Mouse (Mus musculus): ENCODE results near the gene Spaca7.
"Not testable (repeated sequence)": the region's sequence is repeated elsewhere in the genome, so short reads cannot be mapped to it uniquely, and the experiment has no call there.

The Spaca7 gene

GRCm38 (mm10) chr8:12572814-12573534 is at the start of gene Spaca7:
Gene Spaca7 (plus strand): TSS chr8:12573029.
- DNase-seq (ENCODE audit: low spot score) = no peak

DNA sequence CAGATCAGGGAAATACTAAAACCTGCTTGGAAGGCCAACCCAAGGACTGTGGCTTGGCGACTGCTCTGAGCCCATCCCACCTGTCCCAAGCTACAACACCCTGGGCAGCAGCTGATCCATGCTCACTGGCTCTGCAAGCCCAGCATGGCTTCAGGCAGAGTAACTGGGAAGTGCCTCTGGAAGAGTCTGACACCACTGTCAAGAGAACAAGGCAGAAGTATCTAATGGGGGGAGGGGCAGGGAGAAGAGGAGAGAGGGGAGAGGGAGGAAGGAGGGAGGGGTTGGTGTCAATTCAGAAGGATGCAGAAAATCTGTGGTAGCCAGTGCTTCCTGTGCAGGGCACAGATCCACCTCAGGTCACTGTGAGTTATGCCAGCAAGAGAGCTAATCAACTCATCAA is 48.5 kb upstream of the Spaca7 start:
- no peak for DNase-seq (ENCODE audit: low spot score)

DNA sequence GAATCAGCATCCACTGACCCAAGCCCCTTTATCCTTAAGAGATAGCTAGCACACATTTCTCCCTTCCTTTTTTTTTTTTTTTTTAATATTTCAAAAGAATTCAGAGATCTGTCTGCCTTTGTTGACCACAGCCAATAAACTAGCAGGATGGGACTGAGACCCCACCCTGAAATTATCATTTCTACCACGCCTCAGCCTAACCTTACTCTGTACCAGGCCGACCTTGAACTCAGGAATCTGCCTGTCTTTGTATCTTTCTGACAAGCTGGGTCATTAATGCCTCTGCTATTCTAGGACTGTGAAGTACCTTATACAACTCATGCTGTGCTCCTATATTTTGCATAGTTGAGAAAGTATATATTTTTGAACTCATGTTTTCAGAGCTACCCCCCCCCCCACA is 44.2 kb upstream of the Spaca7 start:
- no peak for DNase-seq (ENCODE audit: low spot score)

DNA sequence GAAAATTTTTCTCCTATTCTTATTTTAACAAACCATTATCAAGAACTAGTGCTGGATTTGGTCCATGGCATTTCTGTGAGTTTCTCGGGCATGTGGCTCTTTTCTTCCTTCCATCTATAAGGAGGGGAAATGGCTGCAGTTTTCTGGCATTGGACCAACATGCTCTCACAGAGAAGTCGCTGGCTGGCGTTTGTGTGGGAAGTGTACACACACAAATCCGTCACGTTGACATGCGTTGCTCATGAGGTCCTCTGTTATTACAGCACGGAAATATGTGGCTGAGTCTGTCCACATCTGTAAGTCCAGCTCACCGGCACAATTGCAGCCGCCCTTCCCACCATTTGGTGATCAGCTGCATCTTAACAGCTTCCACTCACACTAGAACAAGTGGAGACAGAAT is 37.2 kb upstream of the Spaca7 start:
- no peak for DNase-seq (ENCODE audit: low spot score)

GRCm38 (mm10) chr8:12536306-12536705 is 36.5 kb upstream of the Spaca7 start:
- DNase-seq (ENCODE audit: low spot score) = no peak

GRCm38 (mm10) chr8:12545236-12545635 is 27.6 kb upstream of the Spaca7 start:
- DNase-seq (ENCODE audit: low spot score) = no peak

DNA sequence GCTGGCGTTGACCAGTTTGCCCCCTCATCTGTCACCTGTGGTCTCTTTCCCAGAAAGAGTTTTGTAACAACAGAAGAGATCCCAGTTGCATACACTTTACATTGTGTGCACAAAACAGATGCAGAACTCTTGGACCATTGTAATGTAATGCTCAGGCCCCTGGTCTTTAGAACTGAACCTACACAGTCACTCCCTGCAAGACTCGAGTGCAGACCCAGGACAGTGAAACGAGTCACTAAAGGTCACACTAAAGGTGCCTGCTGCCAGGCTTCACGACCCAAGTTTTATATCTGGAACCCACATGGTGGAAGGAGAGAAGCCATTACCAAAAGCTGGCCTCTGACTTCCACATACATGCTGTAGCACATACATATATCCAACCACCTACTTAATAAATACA is 27.2 kb upstream of the Spaca7 start:
- no peak for DNase-seq (ENCODE audit: low spot score)

DNA sequence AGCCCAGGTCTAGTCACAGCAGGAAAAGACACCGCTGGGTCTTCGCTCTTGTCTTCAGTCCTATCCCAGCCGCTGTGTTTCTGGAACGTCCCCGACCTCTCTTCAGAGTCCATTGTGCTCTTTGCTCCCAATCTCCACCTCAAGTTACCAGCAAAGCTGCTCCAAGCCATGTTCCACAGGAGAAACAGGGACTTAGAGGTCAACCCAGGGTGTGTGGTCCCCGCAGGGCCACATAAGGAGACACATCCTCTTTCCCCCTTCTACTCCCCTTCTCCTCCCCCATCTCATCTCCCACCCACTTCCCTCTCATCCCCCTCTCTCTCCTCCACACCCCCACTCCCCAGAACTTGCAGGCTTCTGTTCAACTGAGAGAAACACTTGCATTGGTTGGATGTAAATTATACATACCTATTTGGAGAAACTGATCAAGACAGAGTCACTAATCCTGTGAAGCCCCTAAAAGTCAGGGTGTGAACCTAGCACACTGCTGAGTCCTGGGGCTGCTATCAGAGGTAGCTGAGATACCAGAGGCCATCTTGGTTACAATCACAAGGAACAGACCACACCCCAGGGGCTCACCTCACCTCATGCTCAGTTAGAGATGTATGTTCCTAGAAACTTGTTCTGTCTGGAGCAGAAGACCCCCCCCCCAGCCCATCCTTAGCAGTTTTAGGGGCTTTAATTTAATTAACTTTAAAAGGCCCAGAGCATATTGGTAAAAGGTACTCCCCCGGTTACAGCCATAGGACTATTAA is 25.2 kb upstream of the Spaca7 start:
- no peak for DNase-seq (ENCODE audit: low spot score)

GRCm38 (mm10) chr8:12548255-12548654 is 24.6 kb upstream of the Spaca7 start:
- DNase-seq (ENCODE audit: low spot score) = no peak

DNA sequence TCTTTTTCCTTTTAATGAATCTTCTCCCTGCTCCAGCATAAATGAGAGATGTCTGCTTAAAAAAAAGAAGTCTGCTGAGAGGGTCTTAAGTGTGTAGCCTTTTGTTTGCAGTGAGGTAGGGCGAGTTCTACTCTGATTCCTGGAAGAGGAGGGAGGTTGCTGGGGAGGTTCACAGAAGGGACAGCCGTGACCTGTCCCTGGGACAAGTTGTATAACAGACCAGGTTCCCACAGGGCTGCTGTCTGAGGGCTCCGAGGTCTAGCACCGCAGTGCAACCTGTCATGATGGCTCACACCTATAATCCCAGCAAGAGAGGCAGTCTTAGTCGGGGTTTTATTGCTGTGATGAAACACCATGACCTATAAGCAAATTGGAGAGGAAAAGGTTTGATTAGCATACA is 24.1 kb upstream of the Spaca7 start:
- DNase-seq (ENCODE audit: low spot score) = no peak

GRCm38 (mm10) chr8:12555515-12556145 is 17.2 kb upstream of the Spaca7 start:
- no peak for DNase-seq (ENCODE audit: low spot score)

DNA sequence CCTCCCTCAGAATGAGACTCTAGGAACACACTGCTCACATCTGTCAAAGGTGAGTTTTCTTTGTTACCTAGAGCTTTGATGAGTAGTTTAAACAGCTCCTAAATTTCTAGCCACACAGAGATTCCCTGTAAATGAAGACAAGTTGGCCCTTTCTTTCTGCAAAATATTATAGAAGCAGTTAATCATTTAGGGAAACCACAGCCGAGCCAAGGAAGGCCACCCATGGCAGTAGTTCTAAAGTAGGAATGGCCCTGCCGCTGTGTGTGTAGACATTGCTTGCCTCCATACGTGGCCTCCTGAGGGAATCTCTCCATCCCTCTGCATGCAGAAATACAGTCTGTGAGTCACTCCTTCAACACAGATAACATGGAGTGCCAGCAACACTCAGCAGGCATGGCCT is 14.0 kb upstream of the Spaca7 start:
- DNase-seq (ENCODE audit: low spot score) = no peak

DNA sequence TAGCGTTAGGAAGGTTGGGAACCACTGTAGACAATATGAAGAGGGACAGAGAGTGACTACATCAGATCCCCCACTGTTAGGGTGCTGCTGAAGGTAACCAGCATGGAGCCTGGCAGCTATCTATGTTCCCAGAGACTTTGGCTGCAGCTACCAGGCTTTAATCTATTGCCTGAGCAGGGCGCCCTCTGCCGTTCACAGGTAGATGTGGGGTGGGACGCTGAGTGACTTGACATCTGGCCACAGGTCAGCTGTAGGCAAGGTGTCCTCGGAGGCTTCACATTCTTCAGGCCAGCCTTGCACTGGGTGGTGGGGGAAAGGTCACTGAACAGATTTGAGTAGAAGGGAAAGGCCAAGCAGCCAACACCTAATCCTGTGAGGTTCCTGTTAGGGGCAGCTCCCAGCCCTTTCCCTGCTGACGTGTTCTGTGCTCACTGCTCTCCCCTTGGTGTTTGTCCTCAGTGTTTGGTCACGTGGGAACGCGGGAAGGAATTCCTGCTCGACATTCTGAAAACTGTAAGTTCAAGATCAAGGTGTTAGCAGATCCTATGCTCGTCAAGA is 11.3 kb upstream of the Spaca7 start:
- peak; percentile 57 for DNase-seq (ENCODE audit: low spot score)

DNA sequence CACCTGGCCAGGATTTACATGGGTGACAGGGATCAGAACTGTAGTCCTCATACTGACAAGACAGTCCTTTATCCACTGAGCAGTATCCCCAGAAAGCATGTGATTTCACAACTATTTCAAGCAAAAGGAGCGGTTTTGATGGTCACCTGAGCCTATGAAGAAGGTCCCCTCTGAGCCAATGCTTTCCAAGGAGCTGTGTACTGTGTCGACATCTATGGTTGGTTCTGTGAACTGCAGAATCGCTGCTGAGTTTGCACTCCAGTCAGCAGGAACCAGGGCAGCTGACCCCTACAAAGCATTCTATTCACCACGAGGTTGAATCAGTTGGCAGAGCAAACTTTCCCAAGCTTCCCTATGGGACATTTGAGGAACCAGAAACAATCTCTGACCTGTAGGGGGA is 8.5 kb upstream of the Spaca7 start:
- peak; percentile 22 for DNase-seq (ENCODE audit: low spot score)

- no peak for DNase-seq (ENCODE audit: low spot score)
Observed at GRCm38 (mm10) chr8:12565488-12565887, 7.3 kb upstream of the Spaca7 start.

DNA sequence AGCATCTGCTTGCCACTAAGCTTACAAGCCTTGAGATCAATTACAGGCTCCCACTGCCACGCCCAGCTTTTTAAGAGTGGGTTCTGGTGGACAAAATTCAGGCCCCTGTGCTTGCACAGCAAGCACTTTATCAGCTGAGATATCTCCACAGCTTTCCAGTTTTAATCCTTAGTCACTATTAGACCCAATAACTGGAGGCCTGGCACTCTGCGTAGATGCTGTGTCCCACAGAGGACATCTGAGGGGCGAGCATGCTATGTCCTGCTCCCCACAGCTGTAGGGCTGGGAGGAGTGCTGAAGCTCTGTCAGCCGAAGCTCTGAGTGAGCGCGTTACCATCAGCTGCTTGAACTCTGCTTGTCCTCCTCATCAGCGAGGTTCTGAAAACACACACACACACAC is 6.3 kb upstream of the Spaca7 start:
- no peak for DNase-seq (ENCODE audit: low spot score)

- no peak for DNase-seq (ENCODE audit: low spot score)
Observed at GRCm38 (mm10) chr8:12576003-12576402, 3.2 kb downstream of the Spaca7 start.

- no peak for DNase-seq (ENCODE audit: low spot score)
Observed at GRCm38 (mm10) chr8:12576739-12577138, 3.9 kb downstream of the Spaca7 start.

DNA sequence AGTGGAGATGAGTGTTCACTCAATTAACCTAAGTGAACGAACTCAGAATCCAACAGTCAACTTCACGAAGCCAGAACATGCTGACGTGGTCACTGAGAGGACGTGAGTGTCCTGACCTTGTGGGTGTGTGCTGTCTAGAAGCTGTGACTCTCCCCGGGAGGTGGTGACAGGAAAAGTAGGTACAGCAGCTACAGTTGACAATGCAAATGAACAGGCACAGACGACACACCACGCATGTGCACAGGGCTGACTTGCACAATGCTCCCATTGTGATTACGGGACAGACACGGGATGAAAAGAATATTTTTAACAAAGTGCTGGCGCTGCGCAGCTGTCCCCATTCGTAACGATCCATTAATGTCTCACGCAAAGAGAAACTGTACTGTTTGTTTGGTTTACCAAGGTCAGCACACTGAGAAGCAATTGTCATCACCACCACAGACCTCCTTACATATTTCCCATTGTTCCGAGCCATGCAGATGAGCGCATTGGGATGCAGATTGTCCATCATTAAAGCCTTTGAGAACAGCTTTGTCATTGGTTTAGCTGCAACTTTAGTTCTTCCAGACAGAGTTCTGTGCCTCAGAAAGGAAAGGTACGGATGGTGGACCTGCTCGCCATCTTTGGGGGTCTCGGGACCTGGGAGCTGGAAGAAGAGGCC is 6.6 kb downstream of the Spaca7 start:
- not testable (repeated sequence) for DNase-seq (ENCODE audit: low spot score)

GRCm38 (mm10) chr8:12583785-12584184 is 11.0 kb downstream of the Spaca7 start:
- DNase-seq (ENCODE audit: low spot score) = no peak

DNA sequence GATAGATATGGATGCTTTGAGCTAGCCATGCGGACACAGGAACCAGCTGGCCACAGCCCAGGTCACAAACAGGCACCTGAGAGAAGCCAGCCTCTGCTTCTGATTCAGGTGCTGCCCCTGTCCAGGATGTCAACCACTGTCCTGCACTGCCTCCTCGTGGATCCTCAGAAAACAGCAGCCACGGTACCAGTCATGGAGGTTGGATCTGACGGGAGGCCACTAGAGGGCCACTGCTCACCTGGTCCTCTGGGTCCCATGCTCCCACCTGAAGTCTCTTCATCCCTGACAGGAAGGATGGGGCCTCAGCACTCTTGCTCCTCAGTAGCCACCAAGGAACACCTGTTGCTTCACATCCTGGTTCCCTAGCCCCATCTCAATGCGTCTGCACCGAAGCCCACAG is 34.4 kb downstream of the Spaca7 start:
- peak; percentile 75 for DNase-seq (ENCODE audit: low spot score)

DNA sequence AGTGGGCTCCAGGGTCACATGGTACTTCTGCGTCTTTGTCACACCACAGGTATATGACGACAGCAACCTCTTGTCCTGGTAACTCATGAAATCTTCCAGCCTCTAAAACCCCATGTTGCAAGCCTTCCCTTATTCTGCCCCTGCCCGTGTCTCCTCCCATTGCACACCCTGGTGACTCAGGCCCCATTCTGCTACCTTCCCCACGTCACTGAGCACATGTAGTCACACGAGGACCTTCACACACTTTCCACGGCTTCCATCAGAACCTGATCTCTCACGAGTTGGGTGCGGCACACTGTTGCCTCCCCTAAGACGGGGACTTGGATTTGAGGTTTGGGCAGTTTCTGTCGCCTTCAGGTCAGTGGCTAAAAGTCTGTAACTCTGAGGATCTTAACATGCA is 36.0 kb downstream of the Spaca7 start:
- DNase-seq (ENCODE audit: low spot score) = no peak
